Mouse (Mus musculus) B cell, adult 67 days (primary cell): ENCODE measurements around the gene Hist1h4f. TPM values are rescaled to one million over a fixed set of nuclear protein-coding genes. Genes with fewer than 3 reads are reported as not detected.

Experiments
- total RNA-seq, 2 experiments: library from RNA; stranded (reverse); gene quantifications; 4 replicates each; pipeline ENCODE4 v1.2.4; 2023

Hist1h4f gene
- total RNA-seq, 2 experiments from 2014 or later = 55.2 to 82.9 TPM

Other genes starting within 250 kb of the Hist1h4f start
- 10 to 100 TPM; 20.6 to 20.7 TPM for gene Zfp322a, start 182.4 kb downstream of the Hist1h4f start, total RNA-seq
- gene Abt1, start 127.8 kb downstream of the Hist1h4f start, total RNA-seq = 10 to 100 TPM; 17.4 to 18.2 TPM
- gene Btn1a1, start 85.7 kb downstream of the Hist1h4f start, total RNA-seq = not detected
- under 1 TPM; 0.65 to 0.67 TPM for gene Btn2a2, start 62.8 kb downstream of the Hist1h4f start, total RNA-seq
- gene Hist1h4h, start 20.6 kb downstream of the Hist1h4f start, total RNA-seq = 100 to 1,000 TPM; 457 TPM
- 10 to 100 TPM; 21.3 to 28.8 TPM for gene Hist1h2af, start 17.7 kb downstream of the Hist1h4f start, total RNA-seq
- 1 to 10 TPM; 1.4 to 6.9 TPM for gene Hist1h3g, start 16.2 kb downstream of the Hist1h4f start, total RNA-seq
- 10 to 100 TPM; 10.0 to 13.0 TPM for gene Hist1h2bh, start 8.3 kb downstream of the Hist1h4f start, total RNA-seq
- gene Hist1h3f, start 7.6 kb downstream of the Hist1h4f start, total RNA-seq = 100 to 1,000 TPM; 111 to 119 TPM
- 10 to 100 TPM; 31.1 to 36.2 TPM for gene Hist1h1d, start 1.6 kb upstream of the Hist1h4f start, total RNA-seq
- gene Hist1h3e, start 10.7 kb upstream of the Hist1h4f start, total RNA-seq = 100 to 1,000 TPM; 326 to 342 TPM
- 10 to 100 TPM; 29.2 to 42.2 TPM for gene Hist1h2ae, start 19.6 kb upstream of the Hist1h4f start, total RNA-seq
- 100 to 1,000 TPM; 649 to 669 TPM for gene Hist1h2bg, start 19.7 kb upstream of the Hist1h4f start, total RNA-seq
- 100 to 1,000 TPM; 327 to 367 TPM for gene Hist1h2bf, start 22.5 kb upstream of the Hist1h4f start, total RNA-seq
- gene Hist1h2ad, start 22.7 kb upstream of the Hist1h4f start, total RNA-seq = 10 to 100 TPM; 42.6 to 61.1 TPM
- gene Hist1h3d, start 24.1 kb upstream of the Hist1h4f start, total RNA-seq = 10 to 100 TPM; 40.0 to 45.0 TPM
- gene Hist1h4d, start 29.9 kb upstream of the Hist1h4f start, total RNA-seq = 100 to 1,000 TPM; 183 to 195 TPM
- 10 to 100 TPM; 41.6 to 47.3 TPM for gene Hist1h2be, start 69.5 kb upstream of the Hist1h4f start, total RNA-seq
- gene Hist1h1e, start 70.9 kb upstream of the Hist1h4f start, total RNA-seq = 100 to 1,000 TPM; 385 to 413 TPM
- 10 to 100 TPM; 12.5 to 15.6 TPM for gene Hist1h2ac, start 132.3 kb upstream of the Hist1h4f start, total RNA-seq
- 10 to 100 TPM; 24.1 to 30.1 TPM for gene Hist1h2bc, start 132.6 kb upstream of the Hist1h4f start, total RNA-seq
- under 1 TPM; 0.65 to 0.84 TPM for gene Hist1h1t, start 144.2 kb upstream of the Hist1h4f start, total RNA-seq
- 100 to 1,000 TPM; 222 to 255 TPM for gene Hist1h4c, start 146.8 kb upstream of the Hist1h4f start, total RNA-seq
- gene Hfe, start 159.2 kb upstream of the Hist1h4f start, total RNA-seq = 1 to 10 TPM in 1 of 2 experiments, not detected in 1; 1.9 TPM
- gene Hist1h1c, start 187.2 kb upstream of the Hist1h4f start, total RNA-seq = 1,000 to 10,000 TPM in 1 of 2 experiments, 100 to 1,000 TPM in 1; 877 to 1,039 TPM
- gene Hist1h3c, start 194.0 kb upstream of the Hist1h4f start, total RNA-seq = 1 to 10 TPM; 6.8 to 7.4 TPM
- 10 to 100 TPM; 85.2 to 91.3 TPM for gene Hist1h2bb, start 195.1 kb upstream of the Hist1h4f start, total RNA-seq
- 100 to 1,000 TPM; 102 to 130 TPM for gene Hist1h2ab, start 199.5 kb upstream of the Hist1h4f start, total RNA-seq
- gene Hist1h3b, start 200.6 kb upstream of the Hist1h4f start, total RNA-seq = 10 to 100 TPM; 41.3 to 45.0 TPM
- 100 to 1,000 TPM in 1 of 2 experiments, 10 to 100 TPM in 1; 90.1 to 106 TPM for gene Hist1h4b, start 205.4 kb upstream of the Hist1h4f start, total RNA-seq
- gene Hist1h4a, start 209.6 kb upstream of the Hist1h4f start, total RNA-seq = 100 to 1,000 TPM; 142 to 168 TPM
- gene Hist1h3a, start 210.7 kb upstream of the Hist1h4f start, total RNA-seq = 100 to 1,000 TPM; 448 to 459 TPM
- gene Hist1h1a, start 212.0 kb upstream of the Hist1h4f start, total RNA-seq = 10 to 100 TPM; 39.6 TPM
- gene Trim38, start 218.3 kb upstream of the Hist1h4f start, total RNA-seq = not detected